Mouse (Mus musculus) mouse embryonic stem cell (cell line): ENCODE results near the gene Eno3.

Experiments
- in situ Hi-C, 2 experiments: fragments of 300-500 bp; cut with MboI; formaldehyde crosslinking; loops; 1 replicate in 1 of 2; 3 replicates in 1 of 2; pipeline ENCODE4 v1.14.3; 2019 to 2020; ENCODE audit warnings: low sequenced_read_pairs in 2 of 2, low pct_unique_long_range_greater_than_20kb in 1 of 2, mixed read lengths in 1 of 2; ENCODE audit not compliant: unreplicated experiment in 1 of 2

Eno3 gene

DNA sequence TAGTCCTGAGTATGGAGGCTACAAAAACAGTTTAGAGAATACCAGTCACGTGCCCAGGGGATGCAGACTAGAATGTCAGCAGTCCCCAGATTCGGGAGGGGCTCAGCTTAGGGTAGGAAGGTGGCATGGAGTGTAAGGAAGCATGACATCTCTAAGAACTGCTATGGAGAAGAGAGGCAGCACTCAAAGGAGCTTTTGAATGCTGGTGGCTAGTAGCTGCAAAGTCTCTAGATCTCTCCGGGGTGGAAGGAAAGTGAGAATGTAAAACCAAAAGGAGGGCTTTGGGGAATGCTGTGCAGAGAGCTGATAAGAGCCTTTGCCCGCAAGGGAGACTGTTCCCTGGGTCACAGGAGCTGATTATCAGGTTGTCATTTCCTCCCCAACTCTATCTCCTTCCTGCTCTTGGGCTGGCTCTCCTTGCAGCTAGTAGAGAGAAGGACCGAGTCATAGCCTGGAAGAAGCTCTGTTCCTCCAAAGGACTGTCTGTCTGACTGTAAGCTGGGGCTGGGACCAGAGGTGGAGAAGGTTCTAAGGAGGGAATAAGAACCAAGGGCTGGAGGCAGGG lies 18.2 kb upstream of the Eno3 start, which contains the start of gene Gp1ba:
TSS of gene Gp1ba (plus strand) at position 409 of the 565 bp plus-strand sequence.
- in situ Hi-C loops, result no loop called here

DNA sequence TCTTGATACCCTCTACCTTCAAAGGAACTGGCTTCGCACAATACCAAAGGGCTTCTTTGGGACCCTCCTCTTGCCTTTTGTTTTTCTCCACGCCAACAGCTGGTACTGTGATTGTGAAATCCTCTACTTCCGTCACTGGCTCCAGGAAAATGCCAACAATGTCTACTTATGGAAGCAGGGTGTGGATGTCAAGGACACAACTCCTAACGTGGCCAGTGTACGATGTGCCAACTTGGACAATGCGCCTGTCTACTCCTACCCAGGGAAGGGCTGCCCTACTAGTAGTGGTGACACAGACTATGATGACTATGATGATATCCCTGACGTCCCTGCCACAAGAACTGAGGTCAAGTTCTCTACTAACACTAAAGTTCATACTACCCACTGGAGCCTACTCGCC lies 17.0 kb upstream of the Eno3 start:
- in situ Hi-C loops, result no loop called here

DNA sequence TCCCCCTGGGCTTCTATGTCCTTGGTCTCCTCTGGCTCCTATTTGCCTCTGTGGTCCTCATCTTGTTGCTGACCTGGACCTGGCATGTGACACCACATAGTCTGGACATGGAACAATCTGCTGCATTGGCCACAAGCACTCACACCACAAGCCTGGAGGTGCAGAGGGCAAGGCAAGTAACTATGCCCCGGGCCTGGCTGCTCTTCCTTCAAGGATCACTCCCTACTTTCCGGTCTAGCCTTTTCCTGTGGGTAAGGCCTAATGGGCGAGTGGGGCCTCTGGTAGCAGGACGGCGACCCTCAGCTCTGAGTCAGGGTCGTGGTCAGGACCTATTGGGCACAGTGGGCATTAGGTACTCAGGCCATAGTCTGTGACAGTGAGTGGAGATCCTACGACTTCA lies 15.8 kb upstream of the Eno3 start:
- in situ Hi-C loops, result no loop called here

DNA sequence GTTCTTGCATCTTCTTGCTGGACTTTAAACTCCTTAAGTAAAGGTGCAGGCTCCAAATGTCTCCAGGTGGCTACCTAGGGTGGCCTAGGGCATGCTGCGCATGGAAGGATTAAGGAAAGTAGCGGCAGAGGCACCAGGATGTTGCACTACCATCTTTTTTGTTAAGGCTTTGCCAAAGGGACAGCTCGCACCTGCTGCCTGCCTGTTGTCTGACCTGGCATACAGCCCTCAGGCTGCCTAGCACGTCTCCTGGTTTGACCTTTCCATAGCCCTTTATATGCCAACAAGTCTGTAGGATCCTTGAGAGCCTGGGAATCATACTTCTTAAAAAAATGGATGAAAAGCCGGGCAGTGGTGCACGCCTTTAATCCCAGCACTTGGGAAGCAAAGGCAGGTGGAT lies 14.0 kb upstream of the Eno3 start:
- in situ Hi-C loops, result no loop called here

DNA sequence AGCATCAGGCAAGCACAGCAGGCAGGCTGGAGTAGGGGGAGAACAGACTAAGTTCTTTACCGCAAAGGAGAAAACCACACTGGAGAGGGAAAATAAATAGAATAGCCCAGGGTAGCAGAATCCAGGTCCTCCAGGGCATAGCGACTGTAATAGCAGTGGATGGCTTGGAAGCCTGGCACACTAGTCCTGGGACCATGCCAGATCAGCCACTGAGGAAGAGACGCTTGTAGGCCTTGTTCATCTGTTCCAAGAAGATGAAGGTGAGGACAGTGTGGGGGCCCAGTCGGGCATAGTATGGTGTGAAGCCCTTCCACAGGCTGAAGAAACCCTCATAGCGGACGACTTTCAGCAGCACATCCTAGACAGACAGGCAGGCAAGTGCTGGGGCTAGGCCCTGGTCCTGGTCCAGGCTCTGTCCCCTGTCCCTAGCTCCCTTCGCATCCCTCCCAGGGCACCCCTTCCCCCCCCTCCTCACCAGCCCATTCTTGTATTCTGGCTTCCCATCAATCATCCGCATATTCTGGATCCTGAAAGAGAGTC lies 12.4 kb upstream of the Eno3 start:
- in situ Hi-C loops, result no loop called here

DNA sequence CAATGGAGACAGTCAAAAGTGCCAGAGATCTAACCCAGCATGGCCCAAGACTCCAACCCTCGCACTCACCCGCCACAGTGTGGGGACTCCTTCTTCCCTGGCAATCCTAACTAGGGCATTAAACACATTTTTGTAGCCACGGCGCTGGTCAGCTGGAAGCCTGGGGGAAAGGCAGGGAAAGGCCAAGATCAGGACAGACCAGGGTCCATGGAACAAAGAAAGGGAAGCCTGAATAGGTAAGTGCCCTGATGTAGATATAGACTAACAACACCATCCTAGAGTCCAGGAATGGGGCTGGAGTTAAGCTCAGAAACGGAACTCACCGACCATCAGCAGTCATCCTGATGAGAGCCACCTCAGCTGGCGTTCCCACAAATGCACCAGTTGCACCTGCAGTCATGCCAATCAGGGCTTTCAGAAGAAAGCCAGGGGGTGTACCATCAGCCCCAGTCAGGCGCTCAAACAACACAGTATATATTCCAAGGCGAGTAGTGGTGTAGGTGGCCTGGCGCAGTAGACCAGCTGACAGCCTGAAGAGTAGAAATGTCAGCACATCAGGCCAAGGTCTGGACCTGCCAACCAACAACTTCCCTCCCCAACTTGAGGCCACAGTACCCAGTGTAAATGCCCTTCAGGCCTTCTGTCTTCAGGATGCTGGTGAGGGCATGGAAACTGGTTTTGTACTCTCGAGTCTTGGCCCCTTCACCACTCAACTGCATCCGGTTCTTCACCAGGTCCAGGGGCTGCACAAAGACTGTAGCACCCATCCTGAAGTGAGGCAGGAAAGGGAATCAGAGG lies 11.3 kb upstream of the Eno3 start:
- in situ Hi-C loops, result no loop called here

DNA sequence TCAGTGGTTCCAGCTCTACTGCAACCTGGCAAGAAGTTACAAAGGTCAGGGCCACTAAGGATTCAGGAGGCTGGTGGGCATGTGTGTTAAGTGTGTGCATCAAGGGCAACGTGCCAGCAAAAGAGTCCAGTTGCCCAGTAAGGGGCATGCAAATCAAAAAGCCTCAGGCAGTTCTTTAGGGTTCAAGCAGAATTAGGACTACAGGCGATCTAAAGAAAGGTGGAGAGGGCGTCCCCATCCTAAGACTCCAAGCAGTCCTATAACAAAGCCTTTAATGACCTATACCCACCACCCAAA lies 10.8 kb upstream of the Eno3 start:
- in situ Hi-C loops, result no loop called here

DNA sequence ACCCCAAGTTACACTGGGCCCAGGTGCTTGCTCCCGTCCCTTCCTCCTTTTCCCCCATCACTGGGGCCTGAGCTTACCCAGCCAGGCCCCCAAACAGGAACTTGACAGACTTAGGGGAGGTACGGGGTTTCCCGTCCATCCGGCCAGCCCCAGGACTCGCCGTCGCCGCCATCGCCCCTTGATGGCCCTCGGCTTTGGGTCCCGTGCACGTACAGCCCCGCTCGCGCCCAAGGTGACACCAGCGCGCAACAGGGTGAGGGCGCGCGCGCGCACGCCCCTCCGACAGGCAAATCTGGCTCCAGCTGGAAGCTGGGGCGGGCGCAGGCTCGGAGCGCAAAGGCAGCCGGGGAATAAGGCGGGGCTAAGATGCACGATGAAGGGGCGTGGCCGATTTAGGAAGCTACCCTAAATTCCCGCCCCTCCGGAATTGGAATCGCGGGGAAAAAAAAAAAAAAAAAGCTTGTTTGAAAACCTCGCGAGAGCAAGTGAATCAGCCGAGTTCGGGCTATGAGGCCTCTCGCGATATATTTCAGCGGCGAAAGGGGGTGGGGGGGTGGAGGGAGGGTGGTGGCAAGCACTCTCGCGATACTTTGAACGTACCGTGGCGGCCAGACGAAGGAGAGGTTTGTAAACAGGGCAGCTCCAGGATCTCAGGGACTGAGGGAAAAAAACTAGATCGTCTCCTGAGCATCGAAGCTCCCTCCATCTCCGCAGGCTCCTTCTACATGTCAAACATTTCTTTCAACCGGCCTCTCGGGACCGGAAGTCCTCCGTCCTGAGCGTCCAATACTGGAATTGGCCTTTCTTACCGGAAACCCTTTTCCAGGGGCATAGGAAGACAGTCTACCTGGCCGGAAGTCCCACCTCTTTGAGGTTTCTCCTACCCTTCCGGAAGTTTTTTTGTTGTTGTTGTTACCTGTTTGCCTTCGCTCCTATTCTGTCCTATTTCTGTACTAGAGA lies 10.0 kb upstream of the Eno3 start, which contains the start of the genes Rnf167 and Slc25a11:
TSS of gene Rnf167 (plus strand) at position 545 of the 960 bp plus-strand sequence.
TSS of gene Slc25a11 (minus strand) at position 789 of the 960 bp plus-strand sequence.
- in situ Hi-C loops, result no loop called here

DNA sequence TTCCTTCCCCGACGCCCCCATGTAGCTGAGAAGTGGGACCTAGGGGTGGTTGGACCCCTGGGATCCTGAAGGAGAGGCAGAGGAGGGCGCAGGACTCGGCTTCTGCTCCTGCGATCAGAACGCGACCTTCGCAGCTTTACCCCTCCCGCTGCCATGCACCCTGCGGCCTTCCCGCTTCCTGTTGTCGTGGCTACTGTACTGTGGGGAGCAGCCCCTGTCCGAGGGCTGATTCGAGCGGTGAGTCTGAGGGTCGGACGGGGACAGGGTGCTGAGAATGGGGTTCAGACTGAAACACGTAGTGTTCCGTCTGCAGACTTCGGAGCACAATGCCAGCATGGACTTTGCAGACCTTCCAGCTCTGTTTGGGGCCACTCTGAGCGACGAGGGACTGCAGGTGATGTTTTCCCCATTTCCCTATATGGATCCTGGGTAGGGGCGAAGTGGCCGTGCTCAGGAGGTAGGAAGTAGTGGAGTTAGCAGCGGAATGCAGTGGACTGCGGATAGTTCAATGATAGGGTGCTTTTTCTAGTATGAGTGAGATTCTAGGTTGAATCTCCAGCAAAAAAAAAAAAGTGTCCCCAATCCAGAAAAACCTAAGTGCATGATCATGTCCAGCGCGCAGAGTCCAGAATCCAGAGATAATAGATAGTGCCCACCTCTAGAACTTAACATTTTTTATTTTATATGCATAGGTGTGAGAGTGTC lies 9.1 kb upstream of the Eno3 start:
- in situ Hi-C loops, result no loop called here

DNA sequence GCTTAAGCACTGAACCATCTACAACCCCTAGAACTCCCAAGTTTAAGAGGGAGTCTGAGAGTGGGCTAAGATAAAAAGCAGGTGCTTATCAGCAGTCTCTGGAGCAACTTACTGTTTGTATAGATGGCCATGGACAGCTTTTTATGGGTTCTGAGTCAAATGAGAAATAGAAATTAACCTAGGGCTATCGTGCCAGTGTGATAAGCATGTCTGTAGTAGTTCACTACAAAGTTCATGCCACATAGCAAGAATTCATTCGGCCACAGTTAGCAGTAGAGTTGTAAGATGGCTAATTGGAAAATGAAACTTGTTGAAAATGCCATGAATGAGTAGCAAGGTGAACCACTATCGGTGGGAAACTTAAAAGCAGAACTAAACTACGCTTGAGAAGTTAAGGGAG lies 8.5 kb upstream of the Eno3 start:
- in situ Hi-C loops, result no loop called here

DNA sequence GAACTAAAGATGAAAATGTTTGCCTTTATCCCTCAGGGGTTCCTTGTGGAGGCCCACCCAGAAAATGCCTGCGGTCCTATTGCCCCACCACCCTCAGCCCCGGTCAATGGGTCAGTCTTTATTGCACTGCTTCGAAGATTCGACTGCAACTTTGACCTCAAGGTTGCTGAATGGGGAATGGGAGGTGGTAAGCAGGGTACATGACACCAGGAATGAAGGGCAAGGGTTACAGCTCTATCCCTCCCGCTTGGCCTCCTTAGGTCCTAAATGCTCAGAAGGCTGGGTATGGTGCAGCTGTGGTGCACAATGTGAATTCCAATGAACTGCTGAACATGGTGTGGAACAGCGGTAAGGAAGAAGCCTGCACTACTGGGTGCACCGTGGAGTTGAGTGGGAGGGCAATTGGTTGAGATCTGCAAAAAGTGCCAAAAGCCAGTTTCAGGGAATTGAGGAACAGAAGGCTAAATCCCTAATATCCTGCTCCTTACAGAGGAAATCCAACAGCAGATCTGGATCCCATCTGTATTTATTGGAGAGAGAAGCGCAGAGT lies 7.7 kb upstream of the Eno3 start:
- in situ Hi-C loops, result no loop called here

DNA sequence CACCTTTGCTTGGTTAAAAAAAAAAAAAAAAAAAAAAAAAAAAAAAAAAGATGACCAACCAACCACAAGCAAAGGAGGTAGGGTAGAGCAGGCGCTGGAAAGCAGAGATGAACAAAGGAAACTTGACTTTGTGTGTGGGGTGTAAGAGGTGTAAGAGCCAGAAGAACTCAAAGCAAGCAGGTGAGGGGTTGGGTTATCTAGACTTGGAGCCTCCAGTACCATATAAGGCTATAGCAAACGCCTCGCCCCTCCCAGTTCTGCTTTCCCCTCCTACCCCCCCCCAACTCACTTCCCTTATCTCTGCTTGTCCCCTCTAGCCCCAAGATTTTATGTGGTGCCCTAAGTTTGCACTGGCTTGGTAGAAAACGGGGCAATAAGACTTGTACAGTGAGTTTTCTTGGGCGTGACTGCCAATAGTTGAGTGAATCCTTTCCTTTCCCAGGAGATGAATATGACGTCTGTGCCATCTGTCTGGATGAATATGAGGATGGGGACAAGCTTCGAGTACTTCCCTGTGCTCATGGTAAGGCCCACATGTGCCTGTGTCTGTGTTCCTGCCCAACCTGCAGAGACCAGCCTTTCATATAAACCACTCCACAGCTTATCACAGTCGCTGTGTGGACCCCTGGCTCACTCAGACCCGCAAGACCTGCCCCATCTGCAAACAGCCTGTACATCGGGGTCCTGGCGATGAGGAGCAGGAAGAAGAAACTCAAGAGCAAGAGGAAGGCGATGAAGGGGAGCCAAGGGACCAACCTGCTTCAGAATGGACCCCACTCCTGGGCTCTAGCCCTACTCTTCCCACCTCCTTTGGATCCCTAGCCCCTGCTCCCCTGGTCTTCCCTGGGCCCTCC lies 6.5 kb upstream of the Eno3 start:
- in situ Hi-C loops, result no loop called here

DNA sequence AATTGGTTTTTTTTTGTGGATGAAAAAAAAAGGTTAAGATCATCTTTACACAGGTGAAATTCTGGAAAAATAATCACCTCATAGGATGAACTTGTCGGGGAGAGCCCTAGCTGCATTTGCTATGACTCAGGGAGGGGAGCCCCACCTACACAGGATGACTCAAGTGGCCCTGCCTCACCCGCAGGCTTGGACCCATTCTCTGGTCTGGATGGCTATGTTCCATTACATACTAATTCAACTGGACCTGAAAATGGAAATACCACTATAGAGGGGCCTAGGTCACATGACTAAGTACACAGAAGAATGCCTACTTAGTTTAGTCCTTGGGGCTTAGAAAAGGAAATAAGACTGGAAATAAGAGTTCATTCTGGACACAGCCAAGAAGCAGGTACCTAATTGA lies 5.6 kb upstream of the Eno3 start:
- in situ Hi-C loops, result no loop called here

DNA sequence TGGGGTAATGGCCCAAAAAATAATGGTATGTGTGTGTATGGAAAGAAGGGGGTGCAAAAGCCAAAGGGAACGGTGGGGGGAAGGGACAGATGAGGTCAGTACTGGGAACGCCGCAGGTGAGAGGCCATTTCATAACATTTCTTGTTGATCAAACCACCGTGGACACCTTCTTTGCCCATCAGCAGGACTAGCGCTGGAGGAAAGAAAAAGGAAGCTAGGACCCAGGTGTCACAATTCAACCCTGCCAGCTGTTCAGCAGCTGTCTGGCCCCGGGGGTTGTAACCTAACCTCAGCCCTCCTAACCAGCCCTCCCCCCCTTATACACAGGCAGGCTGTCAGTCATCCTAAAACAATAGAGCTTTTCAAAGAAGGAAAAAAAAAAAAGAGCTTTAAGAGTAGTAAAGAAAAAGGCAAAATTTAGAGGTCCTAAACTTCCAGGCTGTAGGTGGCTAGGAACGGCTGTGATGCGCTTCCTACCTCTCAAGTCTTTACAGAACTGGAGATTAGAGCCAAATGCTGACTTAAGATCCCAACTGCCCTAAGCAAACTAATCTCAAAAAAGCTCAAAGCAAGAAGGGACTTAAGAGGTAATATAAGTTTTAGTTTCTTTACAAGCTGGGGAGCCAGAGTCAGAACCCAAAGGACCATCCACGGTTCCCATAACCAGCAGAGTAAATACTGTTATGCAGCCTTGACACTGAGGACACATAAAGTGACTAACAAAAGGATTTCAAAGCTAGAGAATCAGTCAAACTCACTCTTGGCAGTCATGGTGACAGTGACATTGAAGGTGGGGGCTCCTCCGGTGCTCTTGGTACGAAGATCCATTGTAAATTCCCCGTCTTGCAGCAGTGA lies 4.7 kb upstream of the Eno3 start:
- in situ Hi-C loops, result no loop called here

DNA sequence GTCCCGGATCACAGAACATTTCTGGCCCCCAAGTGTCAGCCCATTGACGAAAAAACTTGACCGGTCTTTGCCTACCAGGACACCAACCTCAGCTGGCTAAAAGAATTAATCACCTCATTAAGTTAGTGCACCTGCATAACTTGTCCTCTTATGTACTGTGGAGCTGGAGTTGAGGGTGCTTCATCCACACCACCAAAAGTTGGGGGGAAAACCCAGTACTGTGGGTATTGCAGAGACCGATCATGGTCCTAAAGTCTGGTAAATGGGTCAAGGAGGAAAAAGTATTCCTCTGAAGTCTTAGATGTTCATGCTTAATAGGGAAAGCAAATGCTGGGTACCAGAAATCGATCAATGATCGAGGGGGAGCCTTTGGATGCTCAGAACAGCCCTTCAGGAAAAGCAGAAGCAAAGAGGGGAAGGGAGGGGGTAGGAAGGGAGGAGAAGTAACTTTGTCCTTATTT lies 4.1 kb upstream of the Eno3 start:
- in situ Hi-C loops, result no loop called here

DNA sequence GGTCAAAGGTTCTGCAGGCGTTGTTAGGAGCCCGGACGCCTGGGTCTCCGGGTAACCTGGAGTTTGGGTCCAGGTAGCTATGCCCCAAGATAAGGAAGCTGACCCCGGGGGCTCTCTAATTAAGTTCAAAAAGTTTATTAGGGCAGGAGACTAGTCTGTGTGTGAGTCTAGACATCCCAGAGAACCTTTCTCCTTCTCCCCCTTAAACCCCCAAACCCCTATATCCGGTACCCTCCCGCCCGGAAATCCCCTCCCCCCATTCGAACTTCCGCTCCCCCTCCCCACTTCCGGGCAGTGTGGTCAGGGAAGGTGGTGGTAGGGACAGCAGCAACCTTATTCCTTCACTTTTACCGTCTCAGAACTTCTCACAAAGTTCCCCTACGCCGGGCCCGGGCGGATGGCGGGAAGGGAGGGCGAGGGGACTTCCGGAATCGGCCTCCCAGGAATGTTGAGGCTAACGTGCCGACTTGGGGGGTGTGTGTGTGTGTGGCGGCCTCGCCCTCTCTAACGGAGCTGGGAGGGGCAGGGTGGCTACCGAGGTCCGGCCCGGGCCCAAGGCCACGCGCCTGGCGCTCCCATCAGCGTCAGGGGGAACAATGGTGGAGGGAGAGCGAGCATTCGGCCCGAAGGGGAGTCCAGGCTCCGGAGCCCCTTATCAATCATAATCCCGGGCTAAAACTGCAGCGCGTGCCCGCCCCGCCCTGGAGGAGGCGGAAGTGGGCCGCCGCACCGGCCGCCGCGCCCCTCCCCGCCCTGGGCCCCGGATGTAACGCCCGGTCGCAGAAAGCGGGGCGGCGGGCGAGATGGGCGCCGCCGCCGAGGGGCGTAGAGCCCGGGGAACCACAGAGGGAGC lies 3.4 kb upstream of the Eno3 start:
- in situ Hi-C loops, result no loop called here
